Mouse (Mus musculus) mouse embryonic stem cell (cell line): ENCODE data around the gene Gm5538.

Experiments used
- in situ Hi-C, 2 experiments: fragments of 300-500 bp; cut with MboI; formaldehyde crosslinking; loops; 1 replicate in 1 of 2; 3 replicates in 1 of 2; pipeline ENCODE4 v1.14.3; 2019 to 2020; ENCODE audit warnings: low sequenced_read_pairs in 2 of 2, low pct_unique_long_range_greater_than_20kb in 1 of 2, mixed read lengths in 1 of 2; ENCODE audit not compliant: unreplicated experiment in 1 of 2

Gene Gm5538

DNA sequence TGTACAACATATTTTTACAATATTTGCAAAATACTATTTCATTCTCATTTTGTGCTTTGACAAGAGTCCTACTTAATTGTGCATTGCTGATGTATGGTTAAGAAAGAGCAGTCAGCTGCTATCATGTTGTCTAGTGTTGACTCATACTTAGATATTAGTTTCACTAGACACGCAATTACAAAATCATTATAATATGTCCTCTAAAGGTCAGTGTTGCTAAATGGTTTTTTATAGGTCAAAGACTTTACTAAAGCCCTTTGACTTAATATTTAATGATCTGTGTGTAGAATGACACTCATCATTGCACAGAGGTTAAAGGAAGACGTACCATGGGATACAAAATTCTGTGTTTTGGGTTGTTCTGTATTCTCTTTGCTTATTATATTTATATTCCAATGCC is at the start of gene Gm5538:
TSS of gene Gm5538 (plus strand) at position 301 of the 400 bp plus-strand sequence.
- in situ Hi-C loops, result loop anchor here (25.0 kb wide), 2 partner anchors 417 to 617 kb away; partner anchors contain the start of gene Gpr171 (in 1 of the 2)

DNA sequence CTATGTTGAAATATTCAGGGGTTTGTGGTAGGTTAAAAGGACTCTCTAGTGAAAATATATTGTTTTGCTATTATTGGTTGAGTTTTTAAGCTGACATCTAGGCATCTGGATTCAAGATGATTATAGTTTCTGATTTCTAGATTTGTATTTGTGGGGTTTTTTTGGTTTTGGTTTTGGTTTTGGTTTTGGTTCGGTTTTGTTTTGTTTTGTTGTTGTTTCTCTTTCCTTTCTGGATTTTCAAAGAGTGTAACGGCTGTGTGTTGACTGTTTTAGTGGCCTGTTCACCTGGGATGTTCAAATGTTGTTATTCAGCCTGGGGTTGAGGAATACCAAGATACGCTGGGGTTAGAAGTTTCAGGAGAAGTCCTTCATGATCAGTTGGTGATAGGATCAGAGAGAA is 32.2 kb upstream of the Gm5538 start:
- in situ Hi-C loops, result no loop called here

DNA sequence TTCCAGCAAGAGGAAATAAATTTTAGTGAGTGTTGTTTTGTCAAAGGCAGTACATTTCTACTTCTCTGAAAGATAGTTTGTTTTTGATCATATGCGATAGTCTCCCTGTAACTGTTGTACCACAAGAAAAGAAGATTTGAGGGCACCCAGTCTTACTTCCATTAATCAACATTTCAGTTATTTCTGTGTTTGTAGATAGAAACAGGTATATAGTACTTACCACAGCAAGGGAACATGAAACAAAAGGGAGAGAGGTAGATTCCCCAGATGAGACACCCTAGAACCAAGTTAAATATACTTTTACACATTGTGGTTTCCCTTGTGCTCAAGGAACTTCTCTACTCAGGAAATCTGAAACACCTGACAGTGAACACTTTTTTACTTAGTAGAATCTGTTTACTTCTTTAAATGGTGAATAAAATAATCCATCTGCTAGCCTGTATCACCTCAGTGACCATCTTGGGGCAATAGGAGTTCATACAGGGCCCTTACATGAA is 26.9 kb upstream of the Gm5538 start:
- in situ Hi-C loops, result no loop called here

DNA sequence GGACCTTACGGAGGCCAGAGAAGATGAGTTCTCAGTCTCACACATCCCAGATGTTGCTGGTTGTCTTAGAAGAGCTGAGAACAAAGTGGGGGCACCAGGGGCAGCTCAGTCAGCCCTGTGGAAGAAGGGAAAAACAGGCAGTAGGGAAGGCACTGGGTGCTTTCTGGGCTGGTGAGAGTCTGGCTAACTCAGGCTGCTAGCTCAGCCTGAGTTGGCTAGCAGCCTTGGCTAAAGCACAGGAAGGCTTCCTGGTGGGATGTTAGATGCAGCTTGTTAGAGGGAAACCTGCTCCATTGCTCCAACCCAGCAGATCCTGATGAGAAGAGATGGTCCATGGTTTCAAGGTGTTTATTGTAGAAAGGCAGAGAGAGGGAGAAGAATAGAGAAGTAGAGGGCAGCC is 10.3 kb downstream of the Gm5538 start:
- in situ Hi-C loops, result loop anchor here (10.0 to 25.0 kb wide), 3 partner anchors 415 to 628 kb away; partner anchors contain the start of gene Gpr171 (in 1 of the 2)

DNA sequence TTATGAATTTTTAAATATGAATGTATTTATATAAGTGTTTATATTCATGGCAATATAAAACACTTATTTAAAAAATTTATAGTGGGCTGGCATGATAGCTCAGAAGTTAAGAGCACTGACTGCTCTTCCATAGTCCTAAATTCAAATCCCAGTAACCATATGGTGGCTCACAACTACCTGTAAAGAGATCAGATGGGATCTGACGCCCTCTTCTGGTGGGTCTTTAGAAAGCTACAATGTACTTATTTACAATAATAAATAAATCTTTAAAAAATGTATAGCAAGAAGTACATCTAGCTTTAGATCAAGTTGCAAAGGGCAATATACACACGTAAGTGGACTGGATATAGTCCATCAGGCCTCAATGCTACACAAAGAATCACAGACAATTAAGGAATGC is 14.6 kb downstream of the Gm5538 start:
- in situ Hi-C loops, result loop anchor here (10.0 to 25.0 kb wide), 3 partner anchors 419 to 632 kb away; partner anchors contain the start of gene Gpr171 (in 1 of the 2)
